Mouse (Mus musculus): ENCODE results near the gene Cdk9. TPM values are rescaled to one million over a fixed set of nuclear protein-coding genes. Genes with fewer than 3 reads are reported as not detected.

Cdk9 gene
- total RNA-seq, 1 experiment from 2014 or later, result 67.4 TPM

- no peak for DNase-seq
Measured at GRCm38 (mm10) chr2:32676821-32677220, 36.1 kb downstream of the Cdk9 start.

DNA sequence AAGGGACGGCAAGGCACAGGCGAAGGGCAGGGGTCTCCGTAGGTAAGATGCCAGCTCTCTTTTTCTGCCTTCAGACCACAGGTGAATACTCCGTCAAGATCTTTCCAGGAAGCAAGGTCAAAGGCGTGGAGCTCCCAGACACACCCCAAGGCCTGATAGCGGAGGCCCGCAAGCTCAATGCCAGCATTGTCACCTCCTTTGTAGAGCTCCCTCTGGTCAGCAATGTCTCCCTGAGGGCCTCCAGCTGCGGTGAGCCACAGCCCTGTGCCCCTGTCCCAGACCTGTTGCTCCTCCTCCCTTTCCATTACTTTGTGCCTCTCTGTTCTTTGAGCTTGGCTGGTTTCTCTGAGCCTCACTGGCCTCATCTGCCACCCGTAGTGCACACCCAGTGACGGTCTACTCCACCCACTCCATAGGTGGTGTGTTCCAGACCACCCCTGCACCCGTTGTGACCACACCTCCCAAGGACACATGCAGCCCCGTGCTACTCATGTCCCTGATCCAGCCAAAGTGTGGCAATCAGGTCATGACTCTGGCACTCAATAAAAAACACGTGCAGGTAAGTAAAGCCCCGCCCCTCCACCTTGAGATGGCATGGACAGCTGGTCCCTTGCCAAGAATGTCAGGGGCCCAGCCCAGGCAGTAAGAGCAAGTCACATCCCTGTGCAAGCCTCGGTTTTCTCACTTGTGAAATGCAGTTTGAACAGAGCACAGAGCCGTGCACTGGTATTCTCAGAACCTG lies 39.5 kb downstream of the Cdk9 start:
- no peak for DNase-seq

GRCm38 (mm10) chr2:32671907-32672595 lies 40.8 kb downstream of the Cdk9 start:
- DNase-seq, result no peak

DNA sequence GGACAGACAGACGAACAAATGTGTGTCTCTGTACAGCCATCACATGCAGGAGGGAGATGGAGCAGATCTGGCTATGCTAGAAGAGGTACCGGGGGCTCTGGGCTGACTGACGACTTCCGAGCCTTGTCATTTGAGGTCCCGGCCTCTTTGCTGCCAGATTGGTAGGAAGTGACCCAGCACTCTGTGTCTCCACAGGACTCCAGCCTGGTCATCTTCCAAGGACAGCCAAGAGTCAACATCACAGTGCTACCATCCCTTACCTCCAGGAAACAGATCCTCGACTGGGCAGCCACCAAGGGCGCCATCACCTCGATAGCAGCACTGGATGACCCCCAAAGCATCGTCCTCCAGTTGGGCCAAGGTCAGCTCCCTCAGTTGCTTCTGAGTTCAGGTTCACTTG lies 41.7 kb downstream of the Cdk9 start:
- no peak for DNase-seq

DNA sequence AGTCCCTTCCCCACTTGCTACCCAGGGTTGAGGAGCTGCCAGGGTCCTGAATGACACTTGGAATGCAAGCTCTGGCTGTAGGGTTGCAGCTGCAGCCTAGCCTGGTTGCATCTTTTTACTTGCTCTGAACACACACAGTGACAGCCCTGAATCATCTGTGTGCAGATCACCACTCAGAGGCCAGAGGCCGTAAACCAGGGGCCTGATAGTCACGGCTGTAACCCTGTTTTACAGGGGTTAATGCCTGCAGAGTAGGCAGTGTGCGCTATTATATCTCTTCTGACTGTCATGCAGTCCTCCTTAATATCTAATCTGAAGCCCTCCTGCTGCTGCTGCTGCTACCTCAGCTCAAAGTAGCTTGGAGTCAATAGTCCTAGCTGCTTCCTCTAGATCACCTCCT lies 43.0 kb downstream of the Cdk9 start:
- no peak for DNase-seq

DNA sequence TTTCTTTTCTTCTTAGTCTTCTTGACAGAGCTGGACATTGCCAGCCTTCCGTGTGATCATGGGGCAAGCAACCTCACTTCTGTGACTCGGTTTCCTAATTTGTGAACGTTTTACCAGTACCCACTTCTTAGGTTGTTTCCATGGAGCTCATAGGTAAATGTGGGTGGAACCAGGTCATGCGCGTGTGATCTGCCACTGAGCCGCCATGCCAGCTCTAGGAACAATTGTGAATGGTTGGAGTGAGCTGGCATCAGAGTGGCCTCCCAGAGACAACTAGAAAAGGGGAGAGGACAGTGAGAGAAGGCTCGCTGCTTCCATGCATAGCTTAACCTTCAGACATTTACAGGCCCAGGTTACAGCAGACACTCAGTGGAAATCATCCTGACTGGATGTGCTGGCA lies 44.7 kb downstream of the Cdk9 start:
- no peak for DNase-seq

- peak; percentile 36 for DNase-seq
Measured at GRCm38 (mm10) chr2:32667775-32668174, 45.1 kb downstream of the Cdk9 start.

DNA sequence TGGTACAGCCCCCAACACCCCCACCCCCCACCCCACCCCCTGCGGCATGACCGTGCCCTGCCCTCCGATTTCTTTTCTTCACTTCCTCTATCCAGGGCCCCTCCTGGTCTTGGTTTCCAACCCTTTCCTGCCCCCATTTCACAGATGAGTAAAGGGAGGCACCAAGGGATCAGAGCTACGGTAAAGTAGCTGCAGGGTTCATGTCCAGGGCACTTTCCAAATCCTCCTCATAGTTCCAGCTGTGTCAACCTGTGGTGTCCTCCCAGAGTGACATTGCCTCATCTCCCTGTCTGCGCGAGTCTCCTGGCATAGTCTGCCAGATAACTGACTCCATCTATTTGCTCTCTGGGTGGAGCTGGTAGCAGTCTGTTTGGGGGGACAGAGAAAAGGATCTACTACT lies 47.0 kb downstream of the Cdk9 start:
- DNase-seq, result no peak

DNA sequence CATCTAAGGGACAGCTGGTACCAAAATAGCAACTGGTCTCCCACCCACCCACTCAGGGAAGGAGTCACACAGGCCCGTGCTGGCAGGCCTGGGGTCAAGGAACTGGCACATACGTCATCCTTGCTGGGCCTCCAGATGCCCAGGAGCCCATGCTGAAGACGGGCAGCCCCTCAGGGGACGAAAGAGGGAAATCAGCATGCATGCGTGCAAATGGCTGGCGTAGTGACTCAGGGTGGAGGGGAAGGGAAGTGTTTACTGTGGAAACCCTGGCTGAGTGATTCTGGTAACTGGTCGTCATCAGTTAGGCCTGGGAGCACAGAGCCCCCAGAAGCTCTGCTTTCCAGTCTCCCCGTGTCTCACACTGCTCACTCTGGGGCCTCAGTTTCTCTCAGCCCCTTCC lies 47.5 kb downstream of the Cdk9 start:
- DNase-seq, result no peak

GRCm38 (mm10) chr2:32662291-32662690 lies 50.6 kb downstream of the Cdk9 start:
- no peak for DNase-seq

GRCm38 (mm10) chr2:32661509-32662107 lies 51.3 kb downstream of the Cdk9 start:
- peak; percentile 64 for DNase-seq

- DNase-seq, result no peak
Measured at GRCm38 (mm10) chr2:32658873-32659272, 54.0 kb downstream of the Cdk9 start.

- peak; percentile 66 for DNase-seq
Measured at GRCm38 (mm10) chr2:32655826-32656225, 57.0 kb downstream of the Cdk9 start.

Small RNA genes lying within 50 kb of the gene (microRNA-seq; reads per million reads assigned to microRNA genes)
- 0 reads per million in 2 experiments for gene Gm47291
- gene Mir2861, result 0 reads per million in 2 experiments
- gene Mir3960, result 0 reads per million in 2 experiments
- 0 to 0.38 reads per million in 2 experiments for gene Mir8093

Other genes starting within 250 kb of the Cdk9 start
- gene Fam102a, start 177.7 kb downstream of the Cdk9 start, total RNA-seq (2021), result 25.6 and 28.7 TPM in 2 replicates
- 47.8 and 61.8 TPM in 2 replicates for gene Dpm2, start 142.2 kb downstream of the Cdk9 start, total RNA-seq (2021)
- gene Pip5kl1, start 138.3 kb downstream of the Cdk9 start, total RNA-seq (2021), result 0.23 TPM in 1 of 2 replicates, not detected in the other
- not detected in 2 replicates for gene 9430097D07Rik, start 137.4 kb downstream of the Cdk9 start, total RNA-seq (2021)
- gene St6galnac4, start 126.0 kb downstream of the Cdk9 start, total RNA-seq (2021), result 12.0 and 13.5 TPM in 2 replicates
- gene St6galnac6, start 113.4 kb downstream of the Cdk9 start, total RNA-seq (2021), result 54.1 and 56.5 TPM in 2 replicates
- gene Ak1, start 91.3 kb downstream of the Cdk9 start, total RNA-seq (2021), result 53.2 and 61.4 TPM in 2 replicates
- 105 and 106 TPM in 2 replicates for gene Eng, start 66.5 kb downstream of the Cdk9 start, total RNA-seq (2021)
- 16.2 and 35.8 TPM in 2 replicates for gene Fpgs, start 8.9 kb downstream of the Cdk9 start, total RNA-seq (2021)
- gene Sh2d3c, start 8.0 kb upstream of the Cdk9 start, total RNA-seq (2021), result 29.8 and 39.3 TPM in 2 replicates
- not detected in 2 replicates for gene 6330409D20Rik, start 27.9 kb upstream of the Cdk9 start, total RNA-seq (2021)
- gene Tor2a, start 44.2 kb upstream of the Cdk9 start, total RNA-seq (2021), result 25.3 and 26.8 TPM in 2 replicates
- gene Ttc16, start 62.6 kb upstream of the Cdk9 start, total RNA-seq (2021), result 0.26 TPM in 1 of 2 replicates, not detected in the other
- gene Ptrh1, start 62.7 kb upstream of the Cdk9 start, total RNA-seq (2021), result 5.1 and 5.9 TPM in 2 replicates
- not detected in 2 replicates for gene Cfap157, start 71.4 kb upstream of the Cdk9 start, total RNA-seq (2021)
- gene Stxbp1, start 134.2 kb upstream of the Cdk9 start, total RNA-seq (2021), result 25.2 and 26.4 TPM in 2 replicates
- 22.0 and 23.1 TPM in 2 replicates for gene Fam129b, start 163.0 kb upstream of the Cdk9 start, total RNA-seq (2021)
- 155 and 192 TPM in 2 replicates for gene Rpl12, start 248.5 kb upstream of the Cdk9 start, total RNA-seq (2021)
- 14.1 and 17.2 TPM in 2 replicates for gene Lrsam1, start 248.5 kb upstream of the Cdk9 start, total RNA-seq (2021)

All from adrenal gland, postnatal 14 days (tissue).